Mouse (Mus musculus) liver, postnatal 0 days (tissue): ENCODE data around the gene Ids.

Source experiments
- CTCF ChIP-seq: sonication (generic); IDR thresholded peaks from 2 replicates; pipeline ENCODE4 v1.5.1; 2016; ENCODE audit warnings: antibody characterized with exemption, low read depth
- EP300 ChIP-seq: IDR thresholded peaks from 2 replicates; pipeline ENCODE4 v1.6.1; 2016; ENCODE audit warnings: antibody characterized with exemption, low read depth, mild to moderate bottlenecking

DNA sequence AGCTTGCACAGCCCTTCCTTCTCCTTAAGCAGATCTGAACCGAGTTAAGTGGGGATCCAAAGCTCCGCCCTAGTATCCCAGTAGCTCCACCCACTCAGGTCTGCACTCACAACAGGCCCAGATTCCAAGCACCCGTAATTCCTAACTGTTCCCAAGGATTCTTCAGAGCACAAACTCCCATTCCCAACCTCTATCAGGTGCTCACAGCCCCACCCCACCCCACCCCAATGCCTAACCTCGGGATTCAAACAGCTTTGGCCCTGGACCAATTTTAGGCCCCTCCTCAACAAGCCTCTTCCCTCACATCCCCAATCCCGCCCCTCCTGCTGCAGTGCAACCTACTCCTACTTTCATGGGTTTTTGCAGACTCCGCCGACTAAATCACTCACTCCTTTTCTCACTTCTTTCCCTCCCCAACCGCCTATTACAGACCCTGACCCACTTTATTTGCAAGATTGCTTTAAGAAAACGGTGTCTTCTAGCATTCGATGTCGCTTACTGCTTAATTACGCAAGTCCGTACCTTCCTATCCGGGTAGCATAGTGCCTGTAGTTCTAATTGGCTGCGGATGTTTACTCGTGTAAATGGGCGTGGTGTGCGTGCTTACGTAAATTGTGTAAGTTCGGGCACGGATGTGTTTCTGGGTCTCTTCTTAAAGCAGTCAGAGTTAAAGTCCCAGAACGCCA, 20.5 kb upstream of the Ids start, which contains the start of gene 1110012L19Rik:
- no peak for TF ChIP-seq CTCF
- peak; percentile 4; the same call in 1 of the 2 replicates for TF ChIP-seq EP300
